Mouse (Mus musculus) midbrain, postnatal 0 days (tissue): ENCODE measurements at regions not wholly inside any gene's neighbourhood (a gene's known extent, or its start where the extent isn't known, plus 50 kb on each side); places are given as distances from the start of the nearest gene placed in this dataset.

Experiments
- ATAC-seq: fragments of 200-750 bp; cut with Nextera tagmentation; 2 replicates; pipeline ENCODE4 v1.8.0; 2017; ENCODE audit warnings: moderate number of reproducible peaks, mild to moderate bottlenecking, moderate TSS enrichment, moderate library complexity; ENCODE audit not compliant: low FRiP score
- DNase-seq: peaks from one replicate; pipeline ENCODE4 v3.0.0-alpha.2; 2015; ENCODE audit warnings: low spot score
- H3K27ac ChIP-seq: fragments of 300-500 bp; sonication (generic); 2 replicates; pipeline ENCODE4 v1.5.1; 2014; ENCODE audit warnings: low read depth, mild to moderate bottlenecking, low read length, mixed read lengths
- H3K27me3 ChIP-seq: fragments of 300-500 bp; sonication (generic); 2 replicates; pipeline ENCODE4 v1.6.1; 2014; ENCODE audit warnings: low read length, control low read depth, mixed read lengths; ENCODE audit not compliant: insufficient read depth
- H3K36me3 ChIP-seq: fragments of 300-500 bp; sonication (generic); 2 replicates; pipeline ENCODE4 v1.6.1; 2014; ENCODE audit warnings: low read length, control low read depth, mixed read lengths; ENCODE audit not compliant: insufficient read depth
- H3K4me1 ChIP-seq: fragments of 300-500 bp; sonication (generic); 2 replicates; pipeline ENCODE4 v1.6.1; 2014; ENCODE audit warnings: mild to moderate bottlenecking, control low read depth, antibody characterized with exemption, low read length, mixed read lengths; ENCODE audit not compliant: insufficient read depth
- H3K4me2 ChIP-seq: fragments of 300-500 bp; sonication (generic); 2 replicates; pipeline ENCODE4 v1.6.1; 2014; ENCODE audit warnings: low read depth, mild to moderate bottlenecking, low read length, mixed read lengths; ENCODE audit not compliant: poor library complexity, severe bottlenecking
- H3K4me3 ChIP-seq: fragments of 300-500 bp; sonication (generic); 2 replicates; pipeline ENCODE4 v1.5.1; 2014; ENCODE audit warnings: low read depth, mild to moderate bottlenecking, low read length, moderate library complexity
- H3K9ac ChIP-seq: fragments of 300-500 bp; sonication (generic); replicated peaks from 2 replicates; pipeline ENCODE4 v1.6.1; 2014; ENCODE audit warnings: mild to moderate bottlenecking, low read length, moderate library complexity, mixed read lengths; ENCODE audit not compliant: poor library complexity, severe bottlenecking
- H3K9me3 ChIP-seq: fragments of 300-500 bp; sonication (generic); 2 replicates; pipeline ENCODE4 v1.6.1; 2016; ENCODE audit warnings: low read length, control low read depth
- CTCF ChIP-seq: IDR thresholded peaks from 2 replicates; pipeline ENCODE4 v1.5.1; 2016; ENCODE audit warnings: antibody characterized with exemption, mild to moderate bottlenecking
- WGBS: fragments of 180-500 bp; shearing (Covaris S2); extraction: QIAGEN DNeasy Blood & Tissue Kit; methylation state at CpG from one replicate; pipeline ENCODE4 v1.1.7; 2014; 5-methylcytosine and 5-hydroxymethylcytosine counted together

- H3K27ac ChIP-seq, result no peak overlapping the region
- no peak overlapping the region for H3K4me3 ChIP-seq
- ATAC-seq, result no peak
- H3K9ac ChIP-seq, result no peak overlapping the region
- no peak for DNase-seq
- WGBS, result 77% methylated on average over 2 of the region's 2 CpGs
- no peaks in the 10 kb centered on the region for H3K27me3 ChIP-seq
- TF ChIP-seq CTCF, result no peak
- H3K4me1 ChIP-seq, result no peaks in the 10 kb centered on the region
- no peaks in the 10 kb centered on the region for H3K36me3 ChIP-seq
- no peaks in the 10 kb centered on the region for H3K9me3 ChIP-seq
- H3K4me2 ChIP-seq, result no peak overlapping the region
Observed at GRCm38 (mm10) chr2:133385297-133385696, 166.7 kb upstream of the Bmp2 start.

DNA sequence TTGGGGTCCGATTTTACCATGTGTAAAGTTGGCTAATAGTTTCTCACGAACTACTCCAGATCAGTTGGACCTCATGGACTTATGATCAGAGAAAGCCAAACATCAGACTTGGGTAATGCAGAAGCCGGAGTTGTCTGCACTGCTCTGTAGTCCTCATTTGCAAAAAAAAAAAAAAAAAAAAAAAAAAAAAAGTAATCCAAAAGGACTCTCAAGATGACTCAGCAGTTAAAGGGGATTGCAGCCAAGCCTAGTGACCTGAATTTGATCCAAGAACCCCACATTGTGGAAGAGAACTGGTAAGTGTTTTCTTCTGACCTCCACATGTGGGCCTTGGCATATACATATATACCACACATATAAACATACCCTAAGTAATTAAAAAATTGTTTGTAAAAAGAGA is 164.6 kb upstream of the Bmp2 start:
- Histone ChIP-seq H3K4me2 (no peak overlapping the region), H3K36me3 (no peaks in the 10 kb centered on the region), H3K4me1 (no peaks in the 10 kb centered on the region), H3K27me3 (no peaks in the 10 kb centered on the region), H3K9me3 (no peaks in the 10 kb centered on the region), H3K4me3 (no peak overlapping the region), H3K9ac (no peak overlapping the region), H3K27ac (no peak overlapping the region)
- DNase-seq, result no peak
- 90% methylated on average over 3 of the region's 3 CpGs for WGBS
- ATAC-seq, result no peak
- no peak for TF ChIP-seq CTCF

- no peaks in the 10 kb centered on the region for H3K36me3 ChIP-seq
- H3K9ac ChIP-seq, result no peak overlapping the region
- H3K4me1 ChIP-seq, result no peaks in the 10 kb centered on the region
- H3K9me3 ChIP-seq, result no peaks in the 10 kb centered on the region
- no peak overlapping the region for H3K4me3 ChIP-seq
- DNase-seq, result peak; percentile 5
- no peak overlapping the region for H3K4me2 ChIP-seq
- H3K27ac ChIP-seq, result no peak overlapping the region
- TF ChIP-seq CTCF, result no peak
- 82% methylated on average over 9 of the region's 9 CpGs for WGBS
- ATAC-seq, result no peak
- H3K27me3 ChIP-seq, result 0 out of 2 replicates have a peak, but pooled peaks cover 10% of the 10 kb centered on the region
Observed at GRCm38 (mm10) chr2:133392298-133392697, 159.7 kb upstream of the Bmp2 start.

DNA sequence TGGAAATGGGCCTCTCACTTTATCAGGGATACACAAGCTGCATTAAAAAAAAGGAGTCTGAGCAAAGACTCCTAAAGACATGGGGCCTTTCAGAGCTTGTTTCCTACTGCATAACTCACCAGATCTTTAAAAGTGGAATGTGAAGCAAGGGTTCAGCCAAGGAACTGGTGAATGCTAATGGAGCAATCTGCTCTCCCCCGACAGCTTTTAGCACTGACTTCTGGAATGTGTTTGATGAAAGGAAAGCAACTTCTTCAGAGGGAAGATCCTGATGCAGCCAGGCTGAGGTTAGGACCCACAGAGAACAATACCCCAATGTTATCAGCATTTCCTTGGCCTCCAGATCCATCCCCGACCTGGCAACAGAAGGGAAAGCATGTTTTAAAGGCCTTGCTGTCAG is 154.4 kb upstream of the Bmp2 start:
- 44% methylated on average over 2 of the region's 2 CpGs for WGBS
- no peak overlapping the region for H3K27ac ChIP-seq
- H3K27me3 ChIP-seq, result peaks cover 12% of the 10 kb centered on the region; the same call in 1 of the 2 replicates
- no peak overlapping the region for H3K9ac ChIP-seq
- no peak for TF ChIP-seq CTCF
- no peak overlapping the region for H3K4me2 ChIP-seq
- no peaks in the 10 kb centered on the region for H3K4me1 ChIP-seq
- no peaks in the 10 kb centered on the region for H3K9me3 ChIP-seq
- no peak for DNase-seq
- H3K4me3 ChIP-seq, result no peak overlapping the region
- ATAC-seq, result no peak
- H3K36me3 ChIP-seq, result no peaks in the 10 kb centered on the region

- Histone ChIP-seq H3K9me3 (no peaks in the 10 kb centered on the region), H3K4me2 (no peak overlapping the region), H3K4me3 (no peak overlapping the region), H3K4me1 (no peaks in the 10 kb centered on the region), H3K27me3 (peaks cover 12% of the 10 kb centered on the region; the same call in 1 of the 2 replicates), H3K36me3 (no peaks in the 10 kb centered on the region), H3K27ac (no peak overlapping the region), H3K9ac (no peak overlapping the region)
- no peak for DNase-seq
- ATAC-seq, result no peak
- whole genome bisulfite sequencing, result 87% methylated on average over 5 of the region's 5 CpGs
- no peak for TF ChIP-seq CTCF
Observed at GRCm38 (mm10) chr2:133399059-133399690, 152.8 kb upstream of the Bmp2 start.

DNA sequence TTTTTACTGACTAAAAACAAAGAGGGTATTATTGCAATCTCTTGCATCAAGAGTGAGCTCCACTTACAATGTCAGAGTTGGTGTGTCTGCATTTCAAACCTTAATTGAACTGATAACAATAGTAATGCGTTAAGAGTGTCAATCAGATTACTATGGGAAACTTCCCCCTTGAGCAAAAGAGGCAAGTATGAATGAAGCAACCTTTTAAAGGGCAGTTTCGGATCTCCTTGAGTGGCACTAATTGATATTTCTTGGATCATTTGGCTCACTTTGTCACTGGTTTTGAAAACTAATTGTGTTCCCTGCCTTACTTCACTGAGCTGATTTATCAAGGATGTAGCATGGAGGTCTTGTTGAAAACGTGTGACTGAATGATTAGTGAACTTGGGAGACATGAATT is 151.0 kb upstream of the Bmp2 start:
- ATAC-seq (no peak), DNase-seq (no peak)
- H3K4me3 ChIP-seq, result no peak overlapping the region
- H3K27ac ChIP-seq, result no peak overlapping the region
- no peaks in the 10 kb centered on the region for H3K4me1 ChIP-seq
- no peaks in the 10 kb centered on the region for H3K36me3 ChIP-seq
- H3K9ac ChIP-seq, result no peak overlapping the region
- TF ChIP-seq CTCF, result no peak
- 15% methylated on average over 3 of the region's 3 CpGs for WGBS
- no peak overlapping the region for H3K4me2 ChIP-seq
- H3K9me3 ChIP-seq, result no peaks in the 10 kb centered on the region
- peaks cover 6% of the 10 kb centered on the region; the same call in 1 of the 2 replicates for H3K27me3 ChIP-seq
